Mouse (Mus musculus) urinary bladder, postnatal 25 days (tissue): ENCODE data around the gene F10.
"Not testable (repeated sequence)": the region's sequence is repeated elsewhere in the genome, so short reads cannot be mapped to it uniquely, and the experiment has no call there.

ENCODE experiments used
- DNase-seq: peaks from one replicate; pipeline ENCODE4 v3.0.0; 2022; ENCODE audit warnings: low spot score

The F10 gene

DNA sequence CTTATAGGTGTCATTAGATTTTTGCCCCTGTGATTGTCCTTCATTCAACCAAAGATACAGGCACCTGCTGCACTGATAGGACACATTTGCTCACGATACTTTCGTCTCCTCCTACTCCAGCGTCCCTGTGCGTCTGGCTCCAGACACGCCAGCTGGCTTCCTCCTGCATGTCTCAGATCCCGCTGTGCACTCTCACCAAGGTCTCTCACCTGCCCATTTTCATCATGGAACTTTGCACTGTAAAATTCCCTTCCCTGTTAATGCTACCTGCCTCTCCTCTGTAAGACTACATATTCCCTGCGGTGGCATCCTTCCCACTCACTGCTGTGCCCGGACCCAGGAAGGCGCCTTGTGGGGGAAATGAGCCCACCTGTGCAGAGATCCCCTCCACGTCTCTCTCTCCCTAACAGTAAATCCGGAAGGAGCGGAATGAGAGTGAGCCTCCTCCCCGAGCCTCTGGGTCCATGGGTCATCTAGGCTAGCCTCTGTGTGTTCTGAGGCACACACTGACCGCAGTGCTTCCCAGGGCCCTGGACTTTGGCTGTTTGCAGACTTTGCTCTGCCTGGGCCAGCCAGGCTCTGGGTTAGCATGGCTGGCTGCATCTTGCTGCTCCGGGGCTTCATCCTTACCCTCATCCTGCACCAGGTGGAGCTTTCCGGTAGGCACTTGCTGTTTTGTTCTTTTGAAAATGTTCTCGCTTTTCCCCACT lies 23.5 kb downstream of the F10 start, which contains the start of gene Proz:
Gene Proz (plus strand): TSS at position 474 of the 710 bp plus-strand sequence.
- DNase-seq, result no peak

DNA sequence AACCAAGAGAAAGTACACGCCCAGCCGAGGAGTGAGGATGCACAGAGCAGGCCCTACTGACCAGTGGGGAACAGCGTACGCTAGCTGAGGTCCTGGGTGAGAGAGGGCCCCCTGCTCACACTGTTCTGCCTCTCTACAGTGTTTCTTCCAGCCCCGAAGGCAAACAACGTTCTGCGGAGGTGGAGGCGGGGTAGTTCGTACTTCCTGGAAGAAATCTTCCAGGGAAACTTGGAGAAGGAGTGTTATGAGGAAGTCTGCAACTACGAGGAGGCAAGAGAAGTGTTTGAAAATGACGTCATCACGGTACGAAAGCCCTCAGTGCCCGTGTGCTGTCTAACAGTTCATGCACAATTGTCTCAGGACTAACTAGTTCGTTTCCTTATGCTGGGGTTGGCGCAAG lies 26.0 kb downstream of the F10 start:
- no peak for DNase-seq

DNA sequence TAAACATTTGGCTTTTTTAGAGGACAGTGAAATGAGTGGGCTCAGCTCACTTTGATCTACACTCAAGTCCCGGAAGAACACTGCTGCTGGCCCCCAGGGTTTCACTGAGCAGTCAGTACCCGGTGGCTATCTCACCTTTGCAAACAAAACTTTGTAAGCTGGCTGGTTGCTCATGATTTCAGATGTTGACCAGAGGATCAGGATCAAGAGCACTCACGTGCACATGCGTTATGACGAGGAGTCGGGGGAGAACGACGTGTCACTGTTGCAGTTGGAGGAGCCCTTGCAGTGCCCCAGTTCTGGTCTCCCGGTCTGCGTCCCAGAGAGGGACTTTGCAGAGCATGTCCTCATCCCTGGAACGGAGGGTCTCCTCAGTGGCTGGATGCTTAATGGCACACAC lies 36.1 kb downstream of the F10 start:
- DNase-seq, result no peak

DNA sequence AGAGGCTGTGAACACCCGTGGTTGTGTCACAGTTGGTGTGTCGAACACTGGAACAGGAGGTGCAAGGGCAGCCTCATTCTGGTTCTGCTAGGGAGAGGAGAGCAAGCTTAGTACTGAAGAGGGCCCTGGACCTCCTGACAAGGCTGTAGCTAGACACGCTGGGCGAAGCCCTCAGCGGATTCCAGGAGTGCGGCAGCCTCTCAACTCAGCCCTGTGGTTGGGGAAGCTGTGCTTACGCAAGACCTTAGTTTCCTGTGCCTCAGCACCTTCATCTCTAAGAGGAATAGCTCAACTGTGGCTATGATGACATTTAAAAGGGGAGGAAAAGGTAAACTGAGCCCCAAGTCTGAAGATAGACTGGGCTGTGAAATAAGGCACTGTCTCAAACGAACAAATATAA lies 37.9 kb downstream of the F10 start:
- DNase-seq, result no peak

DNA sequence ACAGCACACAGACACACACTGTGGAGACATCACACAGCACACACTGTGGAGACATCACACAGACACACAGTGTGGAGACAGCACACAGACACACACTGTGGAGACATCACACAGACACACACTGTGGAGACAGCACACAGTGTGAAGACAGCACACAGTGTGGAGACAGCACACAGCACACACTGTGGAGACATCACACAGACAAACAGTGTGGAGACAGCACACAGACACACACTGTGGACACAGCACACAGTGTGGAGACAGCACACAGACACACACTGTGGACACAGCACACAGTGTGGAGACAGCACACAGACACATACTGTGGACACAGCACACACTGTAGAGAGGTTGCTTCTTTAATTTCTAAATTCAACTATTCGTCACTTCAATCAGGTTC lies 38.5 kb downstream of the F10 start:
- DNase-seq, result not testable (repeated sequence)

DNA sequence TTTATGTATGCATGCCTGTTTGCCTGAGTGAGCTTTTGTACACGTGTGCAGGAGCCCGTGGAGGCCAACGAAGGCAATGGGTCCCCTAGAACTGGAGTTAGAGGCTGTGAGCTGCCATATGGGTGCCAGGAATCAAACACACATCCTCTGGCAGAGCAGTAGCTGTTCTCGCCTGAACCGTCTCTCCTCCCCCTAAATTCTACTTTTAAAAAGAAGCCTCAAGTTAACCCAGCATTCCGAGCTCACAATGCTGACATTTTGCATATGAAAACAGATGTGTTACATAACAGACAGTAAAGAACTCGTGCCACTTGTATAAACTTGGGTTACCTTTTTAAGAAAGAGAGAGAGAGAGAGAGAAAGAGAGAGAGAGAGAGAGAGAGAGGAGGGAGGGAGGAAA lies 40.4 kb downstream of the F10 start:
- no peak for DNase-seq

DNA sequence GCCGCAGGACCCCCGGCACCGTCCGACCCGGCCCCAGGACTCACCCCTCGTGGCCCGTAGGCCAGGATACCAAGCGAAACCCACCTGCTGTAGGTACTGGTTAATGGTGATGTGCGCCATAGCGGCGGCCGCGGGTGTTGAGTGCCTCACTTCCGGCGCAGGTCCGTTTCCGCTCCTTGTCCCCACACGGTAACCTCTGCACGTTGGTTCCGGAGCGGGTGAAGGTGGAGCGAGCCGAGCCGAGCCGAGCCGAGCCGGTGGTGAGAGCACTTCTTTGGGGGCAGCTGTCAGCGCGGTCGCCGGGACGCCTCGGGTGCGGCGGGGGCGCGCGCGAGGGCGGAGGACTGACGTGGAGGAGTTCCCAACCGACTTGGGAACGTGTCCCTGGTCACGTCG lies 67.6 kb downstream of the F10 start:
- DNase-seq, result peak; percentile 92

DNA sequence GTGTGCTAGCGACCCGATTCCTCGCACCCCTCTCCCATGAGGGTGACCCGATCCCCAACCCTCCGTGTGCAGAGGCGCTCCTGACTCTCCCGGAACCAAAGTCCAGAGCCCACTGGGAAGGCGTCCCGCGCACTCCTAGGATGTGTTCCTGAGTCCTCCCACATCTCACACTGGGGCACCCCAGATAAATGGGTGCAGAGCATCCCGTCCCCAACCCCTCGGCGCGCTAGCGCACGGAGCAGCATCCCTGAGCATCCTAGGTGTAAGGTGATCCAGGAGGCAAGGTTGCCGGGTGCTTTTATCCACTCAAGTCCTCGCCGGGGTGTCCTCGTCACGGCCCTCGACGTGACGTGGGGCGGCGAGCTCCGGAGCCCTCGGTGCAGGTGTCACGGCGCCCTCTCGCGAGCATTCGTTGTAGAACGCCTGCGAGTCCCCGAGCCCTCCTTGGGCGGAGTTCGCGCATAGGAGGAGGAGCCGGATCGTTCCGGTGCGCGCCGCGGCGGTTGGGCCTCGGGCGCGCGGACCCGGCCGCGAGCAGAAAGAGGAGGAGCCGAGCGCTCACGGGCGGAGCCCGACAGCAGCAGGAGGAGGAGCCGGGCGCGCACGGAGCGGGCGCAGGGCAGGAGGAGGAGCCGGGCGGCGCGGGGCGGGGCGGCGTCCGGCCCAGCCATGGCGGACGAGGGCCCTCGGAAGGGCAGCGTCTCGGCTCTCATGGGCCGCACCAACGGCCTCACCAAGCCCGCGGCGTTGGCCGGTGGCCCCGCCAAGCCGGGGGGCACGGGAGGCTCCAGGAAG lies 68.2 kb downstream of the F10 start, which contains the start of the genes Pcid2 and Cul4a:
Gene Pcid2 (minus strand): TSS at position 373 of the 795 bp plus-strand sequence.
Gene Cul4a (plus strand): TSS at position 535 of the 795 bp plus-strand sequence.
- DNase-seq, result peak; percentile 93

DNA sequence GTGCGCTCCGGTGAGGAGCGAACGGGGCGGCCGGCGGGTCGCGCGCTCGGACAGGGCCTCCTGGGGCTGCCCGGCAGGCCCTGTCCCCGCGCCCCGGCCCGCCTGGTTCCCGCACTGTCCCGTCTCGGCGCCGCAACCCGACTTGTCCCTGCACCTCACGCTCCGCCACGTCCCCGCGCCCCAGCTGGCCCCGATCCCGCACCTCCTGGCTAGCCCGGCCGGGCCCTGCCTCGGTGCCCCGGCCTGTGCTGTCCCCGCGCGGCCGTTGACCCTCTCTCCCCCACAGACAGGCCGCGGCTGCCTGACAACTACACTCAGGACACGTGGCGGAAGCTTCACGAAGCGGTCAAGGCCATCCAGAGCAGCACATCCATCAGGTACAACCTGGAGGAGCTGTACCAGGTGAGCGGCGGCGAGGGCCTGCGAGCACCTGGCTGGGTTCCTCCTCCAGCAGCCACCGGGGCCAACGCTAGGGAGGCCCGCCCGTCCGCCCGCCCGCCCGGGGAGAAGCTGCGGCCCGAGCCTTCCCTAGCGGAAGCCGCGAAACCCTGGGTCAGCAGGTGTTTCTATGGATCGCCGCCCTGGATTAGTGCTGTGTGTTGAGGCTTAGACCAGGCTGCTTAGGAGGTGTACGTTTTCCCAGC lies 68.9 kb downstream of the F10 start:
- no peak for DNase-seq
